Mouse (Mus musculus): ENCODE measurements around the gene Vwa8. TPM values are rescaled to one million over a fixed set of nuclear protein-coding genes. Genes with fewer than 3 reads are reported as not detected.

Vwa8 gene
- polyA plus RNA-seq, 1 experiment from 2014 or later: 8.0 TPM

- DNase-seq (peak; percentile 92), ATAC-seq (ENCODE audit: low FRiP score, low TSS enrichment) (peak; percentile 43; the same call in 1 of the 2 replicates)
- Histone ChIP-seq H3K27ac (replicated peaks; ENCODE audit: low read depth, low read length) (no peak overlapping the region), H3K4me1 (ENCODE audit: control insufficient read depth, insufficient read depth, low read length) (no peaks in the 10 kb centered on the region), H3K4me2 (ENCODE audit: low read length) (peak overlapping the region; percentile 36), H3K36me3 (ENCODE audit: control insufficient read depth, insufficient read depth, low read length) (no peaks in the 10 kb centered on the region), H3K27me3 (ENCODE audit: control insufficient read depth, insufficient read depth, low read length) (no peaks in the 10 kb centered on the region), H3K9ac (replicated peaks; ENCODE audit: low read length) (no peak overlapping the region), H3K4me3 (replicated peaks; ENCODE audit: low read depth, low read length) (no peak overlapping the region), H3K9me3 (ENCODE audit: control insufficient read depth, low read length) (no peaks in the 10 kb centered on the region)
- WGBS: 34% methylated on average over 14 of the region's 14 CpGs
Observed at GRCm38 (mm10) chr14:79106655-79107515, 258.0 kb downstream of the Vwa8 start.

- DNase-seq (no peak), ATAC-seq (ENCODE audit: low FRiP score, low TSS enrichment) (no peak)
- no peaks in the 10 kb centered on the region for H3K27me3 ChIP-seq (ENCODE audit: control insufficient read depth, insufficient read depth, low read length)
- no peaks in the 10 kb centered on the region for H3K4me1 ChIP-seq (ENCODE audit: control insufficient read depth, insufficient read depth, low read length)
- no peak overlapping the region for H3K27ac ChIP-seq (replicated peaks; ENCODE audit: low read depth, low read length)
- H3K36me3 ChIP-seq (ENCODE audit: control insufficient read depth, insufficient read depth, low read length): no peaks in the 10 kb centered on the region
- no peaks in the 10 kb centered on the region for H3K9me3 ChIP-seq (ENCODE audit: control insufficient read depth, low read length)
- H3K4me3 ChIP-seq (replicated peaks; ENCODE audit: low read depth, low read length): no peak overlapping the region
- 56% methylated on average over 1 of the region's 1 CpGs for WGBS
- H3K9ac ChIP-seq (replicated peaks; ENCODE audit: low read length): no peak overlapping the region
- no peak overlapping the region for H3K4me2 ChIP-seq (ENCODE audit: low read length)
Observed at GRCm38 (mm10) chr14:79109375-79109774, 260.5 kb downstream of the Vwa8 start.

GRCm38 (mm10) chr14:79110012-79110411, 261.2 kb downstream of the Vwa8 start:
- DNase-seq (no peak), ATAC-seq (ENCODE audit: low FRiP score, low TSS enrichment) (no peak)
- Histone ChIP-seq H3K4me1 (ENCODE audit: control insufficient read depth, insufficient read depth, low read length) (no peaks in the 10 kb centered on the region), H3K9ac (replicated peaks; ENCODE audit: low read length) (no peak overlapping the region), H3K4me2 (ENCODE audit: low read length) (no peak overlapping the region), H3K27ac (replicated peaks; ENCODE audit: low read depth, low read length) (no peak overlapping the region), H3K36me3 (ENCODE audit: control insufficient read depth, insufficient read depth, low read length) (no peaks in the 10 kb centered on the region), H3K9me3 (ENCODE audit: control insufficient read depth, low read length) (no peaks in the 10 kb centered on the region), H3K4me3 (replicated peaks; ENCODE audit: low read depth, low read length) (no peak overlapping the region), H3K27me3 (ENCODE audit: control insufficient read depth, insufficient read depth, low read length) (no peaks in the 10 kb centered on the region)
- WGBS: 70% methylated on average over 3 of the region's 3 CpGs

- no peak overlapping the region for H3K27ac ChIP-seq (replicated peaks; ENCODE audit: low read depth, low read length)
- WGBS: 71% methylated on average over 6 of the region's 6 CpGs
Observed at GRCm38 (mm10) chr14:79112050-79112449, 263.2 kb downstream of the Vwa8 start.

GRCm38 (mm10) chr14:79114526-79115383, 265.9 kb downstream of the Vwa8 start:
- no peak overlapping the region for H3K4me3 ChIP-seq (replicated peaks; ENCODE audit: low read depth, low read length)
- H3K9me3 ChIP-seq (ENCODE audit: control insufficient read depth, low read length): no peaks in the 10 kb centered on the region
- no peak overlapping the region for H3K27ac ChIP-seq (replicated peaks; ENCODE audit: low read depth, low read length)
- ATAC-seq (ENCODE audit: low FRiP score, low TSS enrichment) (no peak), DNase-seq (no peak)
- no peaks in the 10 kb centered on the region for H3K27me3 ChIP-seq (ENCODE audit: control insufficient read depth, insufficient read depth, low read length)
- no peaks in the 10 kb centered on the region for H3K36me3 ChIP-seq (ENCODE audit: control insufficient read depth, insufficient read depth, low read length)
- WGBS: 92% methylated on average over 11 of the region's 11 CpGs
- H3K4me2 ChIP-seq (ENCODE audit: low read length): no peak overlapping the region
- no peaks in the 10 kb centered on the region for H3K4me1 ChIP-seq (ENCODE audit: control insufficient read depth, insufficient read depth, low read length)
- H3K9ac ChIP-seq (replicated peaks; ENCODE audit: low read length): no peak overlapping the region

More at GRCm38 (mm10) chr14:79112050-79112449, 263.2 kb downstream of the Vwa8 start:
- no peak for DNase-seq
- no peaks in the 10 kb centered on the region for H3K36me3 ChIP-seq (ENCODE audit: control insufficient read depth, insufficient read depth, low read length)
- no peaks in the 10 kb centered on the region for H3K9me3 ChIP-seq (ENCODE audit: control insufficient read depth, low read length)
- no peak for ATAC-seq (ENCODE audit: low FRiP score, low TSS enrichment)
- no peak overlapping the region for H3K9ac ChIP-seq (replicated peaks; ENCODE audit: low read length)
- no peak overlapping the region for H3K4me3 ChIP-seq (replicated peaks; ENCODE audit: low read depth, low read length)
- H3K27me3 ChIP-seq (ENCODE audit: control insufficient read depth, insufficient read depth, low read length): no peaks in the 10 kb centered on the region
- H3K4me1 ChIP-seq (ENCODE audit: control insufficient read depth, insufficient read depth, low read length): no peaks in the 10 kb centered on the region
- no peak overlapping the region for H3K4me2 ChIP-seq (ENCODE audit: low read length)

- H3K9ac ChIP-seq (replicated peaks; ENCODE audit: low read length): no peak overlapping the region
- H3K36me3 ChIP-seq (ENCODE audit: control insufficient read depth, insufficient read depth, low read length): no peaks in the 10 kb centered on the region
- no peaks in the 10 kb centered on the region for H3K27me3 ChIP-seq (ENCODE audit: control insufficient read depth, insufficient read depth, low read length)
- H3K4me2 ChIP-seq (ENCODE audit: low read length): no peak overlapping the region
- no peak for ATAC-seq (ENCODE audit: low FRiP score, low TSS enrichment)
- no peak overlapping the region for H3K4me3 ChIP-seq (replicated peaks; ENCODE audit: low read depth, low read length)
- DNase-seq: no peak
- H3K27ac ChIP-seq (replicated peaks; ENCODE audit: low read depth, low read length): no peak overlapping the region
- no peaks in the 10 kb centered on the region for H3K4me1 ChIP-seq (ENCODE audit: control insufficient read depth, insufficient read depth, low read length)
- WGBS: 93% methylated on average over 7 of the region's 7 CpGs
- no peaks in the 10 kb centered on the region for H3K9me3 ChIP-seq (ENCODE audit: control insufficient read depth, low read length)
Observed at GRCm38 (mm10) chr14:79118457-79118856, 269.6 kb downstream of the Vwa8 start.

- H3K27ac ChIP-seq (replicated peaks; ENCODE audit: low read depth, low read length): no peak overlapping the region
- H3K36me3 ChIP-seq (ENCODE audit: control insufficient read depth, insufficient read depth, low read length): no peaks in the 10 kb centered on the region
- no peaks in the 10 kb centered on the region for H3K4me1 ChIP-seq (ENCODE audit: control insufficient read depth, insufficient read depth, low read length)
- 91% methylated on average over 9 of the region's 9 CpGs for WGBS
- H3K27me3 ChIP-seq (ENCODE audit: control insufficient read depth, insufficient read depth, low read length): no peaks in the 10 kb centered on the region
- H3K9ac ChIP-seq (replicated peaks; ENCODE audit: low read length): no peak overlapping the region
- no peak overlapping the region for H3K4me3 ChIP-seq (replicated peaks; ENCODE audit: low read depth, low read length)
- H3K9me3 ChIP-seq (ENCODE audit: control insufficient read depth, low read length): no peaks in the 10 kb centered on the region
- no peak for ATAC-seq (ENCODE audit: low FRiP score, low TSS enrichment)
- no peak overlapping the region for H3K4me2 ChIP-seq (ENCODE audit: low read length)
- DNase-seq: no peak
Observed at GRCm38 (mm10) chr14:79119354-79119753, 270.5 kb downstream of the Vwa8 start.

GRCm38 (mm10) chr14:79120681-79121080, 271.8 kb downstream of the Vwa8 start:
- Histone ChIP-seq H3K9me3 (ENCODE audit: control insufficient read depth, low read length) (no peaks in the 10 kb centered on the region), H3K9ac (replicated peaks; ENCODE audit: low read length) (no peak overlapping the region), H3K4me2 (ENCODE audit: low read length) (no peak overlapping the region), H3K27ac (replicated peaks; ENCODE audit: low read depth, low read length) (no peak overlapping the region), H3K36me3 (ENCODE audit: control insufficient read depth, insufficient read depth, low read length) (no peaks in the 10 kb centered on the region), H3K27me3 (ENCODE audit: control insufficient read depth, insufficient read depth, low read length) (no peaks in the 10 kb centered on the region), H3K4me1 (ENCODE audit: control insufficient read depth, insufficient read depth, low read length) (no peaks in the 10 kb centered on the region), H3K4me3 (replicated peaks; ENCODE audit: low read depth, low read length) (no peak overlapping the region)
- WGBS: 93% methylated on average over 11 of the region's 11 CpGs
- DNase-seq (no peak), ATAC-seq (ENCODE audit: low FRiP score, low TSS enrichment) (no peak)

Data from midbrain, embryonic 14.5 days (tissue).